Mouse (Mus musculus) layer of hippocampus, adult 11-12 months (tissue): ENCODE data around the gene Zfp13.
A peak's percentile ranks its signal among the peaks of the same experiment; 100 is the strongest.
"Not testable (repeated sequence)": the region's sequence is repeated elsewhere in the genome, so short reads cannot be mapped to it uniquely, and the experiment has no call there.

Experiments
- DNase-seq: peaks from one replicate; pipeline ENCODE4 v3.0.0; 2022; ENCODE audit warnings: low spot score

Zfp13 gene

DNA sequence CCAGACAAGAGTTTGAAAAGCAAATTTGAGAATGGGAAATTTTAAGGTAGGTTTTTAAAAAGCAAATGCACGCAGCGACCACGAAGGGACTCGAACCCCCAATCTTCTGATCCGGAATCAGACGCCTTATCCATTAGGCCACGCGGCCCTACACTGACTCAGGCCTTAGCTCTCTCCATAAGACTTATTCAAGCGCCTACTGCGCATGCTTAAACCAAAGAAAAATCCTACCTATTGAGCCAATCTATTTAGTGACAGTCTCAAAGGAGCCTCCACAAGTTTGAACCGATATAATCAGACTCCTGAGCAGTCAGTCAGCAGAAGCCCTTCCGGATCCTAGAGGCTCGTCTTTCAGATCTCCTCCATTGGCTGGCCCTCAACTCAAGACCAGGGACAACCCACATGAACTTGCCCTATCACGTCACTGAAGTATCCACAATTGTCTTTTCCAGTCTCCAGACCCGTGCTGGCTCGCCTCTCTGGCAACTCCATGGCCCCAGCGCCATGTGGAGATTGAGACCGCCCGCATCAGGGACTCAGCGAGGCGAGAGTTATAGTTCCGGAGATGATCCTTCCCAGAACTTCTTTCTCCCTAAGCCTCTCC, 49.0 kb downstream of the Zfp13 start:
- DNase-seq = peak; percentile 97

DNA sequence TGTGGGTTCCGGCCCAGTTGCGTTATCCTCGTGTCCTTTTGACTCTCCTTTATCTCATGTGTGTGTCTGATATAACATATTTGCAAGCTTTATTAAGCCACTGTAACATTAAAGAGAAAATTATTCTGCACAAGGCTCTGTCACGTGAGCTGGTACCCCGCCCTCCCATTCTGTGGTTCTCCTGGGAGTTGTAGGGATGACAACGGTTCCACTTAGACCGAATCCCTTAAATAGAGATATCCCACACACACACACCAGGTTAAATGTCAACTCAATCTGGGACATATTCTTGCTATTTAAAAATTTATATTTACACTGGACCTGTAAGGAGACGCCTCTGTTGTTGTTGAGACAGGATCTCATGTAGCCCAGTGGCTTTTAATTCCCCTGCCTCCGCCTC, 49.8 kb downstream of the Zfp13 start:
- peak; percentile 33 for DNase-seq

DNA sequence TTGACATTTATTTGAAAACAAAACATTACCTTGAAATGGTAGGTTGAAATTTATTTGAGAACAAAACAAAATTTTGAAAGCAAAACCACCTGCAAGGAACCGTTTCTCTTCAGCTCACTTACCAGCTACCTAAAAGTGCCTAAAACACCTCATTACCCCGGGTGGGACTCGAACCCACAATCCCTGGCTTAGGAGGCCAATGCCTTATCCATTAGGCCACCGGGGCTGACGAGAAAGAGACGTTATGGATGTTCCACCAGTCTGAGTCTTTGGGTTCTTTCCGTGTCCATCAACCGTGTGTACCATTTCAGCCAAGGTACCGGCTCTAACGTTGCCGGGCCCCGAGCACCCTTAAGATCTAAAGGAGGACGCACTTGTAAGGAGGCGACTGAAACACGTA, 50.7 kb downstream of the Zfp13 start:
- peak; percentile 87 for DNase-seq

DNA sequence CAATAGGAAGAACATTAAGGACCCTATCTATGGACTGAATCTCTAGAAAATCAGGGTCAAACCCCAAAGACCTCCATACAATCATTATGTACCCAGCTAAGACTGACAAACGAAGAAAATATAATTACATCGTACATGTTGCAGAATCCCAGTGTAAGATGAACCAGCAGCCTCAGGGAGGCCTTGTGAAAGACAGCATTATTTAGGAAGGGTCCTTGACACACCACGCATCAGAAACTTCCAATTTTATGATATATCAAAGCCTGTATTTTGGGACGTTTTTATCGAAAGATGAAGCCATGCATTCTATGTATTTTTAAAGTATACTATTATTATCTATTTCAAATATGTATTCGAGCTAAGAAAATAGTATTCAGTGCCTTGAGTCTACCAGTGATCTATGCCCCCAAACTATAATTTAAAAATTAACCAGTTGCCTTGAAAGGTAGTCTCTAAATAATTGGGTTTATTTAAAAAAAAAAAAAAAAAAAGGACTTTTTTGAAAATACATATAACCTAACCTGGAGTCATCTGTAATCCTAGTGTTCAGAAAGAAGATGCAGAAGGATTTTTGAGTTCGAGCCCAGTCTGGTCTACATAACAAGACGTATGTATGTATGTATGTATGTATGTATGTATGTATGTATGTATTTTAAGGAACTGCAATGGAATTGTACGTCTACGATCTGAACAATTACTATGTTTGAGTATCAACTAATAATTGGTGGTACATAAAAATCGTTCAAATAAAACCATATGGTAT, 51.4 kb downstream of the Zfp13 start:
- peak; percentile 2 for DNase-seq

DNA sequence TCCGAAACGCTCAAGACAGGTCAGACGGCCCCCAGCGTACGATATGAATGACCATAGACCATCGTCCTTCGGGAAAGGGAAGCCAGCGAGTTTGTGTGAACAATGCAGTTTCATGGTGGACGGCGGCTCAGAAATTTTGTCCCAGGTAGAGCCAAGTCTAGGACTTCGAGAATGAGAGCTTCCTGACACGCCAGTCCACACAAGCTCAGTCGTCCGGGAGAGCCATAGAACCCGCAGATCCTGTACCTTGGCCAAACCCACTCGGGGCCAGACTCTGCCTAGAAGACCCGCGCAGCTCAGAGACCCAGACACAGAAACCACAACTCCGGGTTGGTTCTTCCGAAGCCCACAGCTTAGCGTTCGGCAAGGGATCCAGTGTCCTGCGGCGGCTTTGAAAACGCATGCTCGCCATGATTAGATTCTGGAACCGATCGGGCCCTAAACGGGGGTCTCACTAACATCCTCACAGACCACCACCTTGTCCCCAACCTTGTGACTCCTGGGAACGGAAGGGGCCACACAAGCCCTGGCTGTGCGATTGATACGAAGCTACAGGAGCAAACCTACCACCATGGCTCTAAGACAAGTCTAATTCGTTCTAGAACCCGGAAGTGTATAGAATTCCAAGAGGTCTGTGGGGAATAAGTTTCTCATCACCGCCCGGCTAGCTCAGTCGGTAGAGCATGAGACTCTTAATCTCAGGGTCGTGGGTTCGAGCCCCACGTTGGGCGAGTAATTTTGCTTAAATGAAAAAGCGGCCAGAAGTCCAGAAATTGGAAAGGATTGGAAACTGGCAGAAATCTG, 52.4 kb downstream of the Zfp13 start:
- peak; percentile 90 for DNase-seq

DNA sequence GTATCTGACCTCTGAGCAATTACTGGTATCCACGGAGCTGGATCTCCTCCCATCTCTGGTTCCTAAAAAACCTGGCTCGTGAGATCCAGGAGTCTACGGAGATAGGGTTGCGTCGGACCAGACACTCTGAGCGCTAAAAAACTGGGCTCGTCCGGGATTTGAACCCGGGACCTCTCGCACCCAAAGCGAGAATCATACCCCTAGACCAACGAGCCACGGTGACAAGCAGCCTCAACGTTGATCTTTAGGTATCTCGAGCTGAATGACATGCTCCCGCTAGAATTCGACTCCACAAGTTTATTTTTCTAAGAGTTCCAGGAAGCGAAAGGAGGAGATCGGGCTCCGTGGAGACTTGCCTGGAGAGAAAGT, 53.0 kb downstream of the Zfp13 start:
- DNase-seq = peak; percentile 74

DNA sequence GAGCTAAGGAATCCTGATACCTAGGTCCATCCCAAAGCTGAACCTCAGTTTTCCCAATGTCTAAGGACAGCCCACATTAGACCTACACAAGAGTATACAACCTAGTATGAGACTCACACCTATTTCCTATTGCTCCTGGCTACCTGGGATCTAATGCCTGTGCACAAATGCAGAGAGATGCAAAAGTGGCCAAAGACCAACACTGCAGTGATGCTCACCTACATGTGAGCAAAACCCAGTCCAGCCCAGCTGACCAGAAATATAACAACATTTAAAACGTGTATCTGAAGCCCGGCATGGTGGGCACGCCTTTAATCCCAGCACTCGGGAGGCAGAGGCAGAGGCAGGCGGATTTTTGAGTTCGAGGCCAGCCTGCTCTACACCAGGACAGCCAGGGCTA, 53.4 kb downstream of the Zfp13 start:
- no peak for DNase-seq

DNA sequence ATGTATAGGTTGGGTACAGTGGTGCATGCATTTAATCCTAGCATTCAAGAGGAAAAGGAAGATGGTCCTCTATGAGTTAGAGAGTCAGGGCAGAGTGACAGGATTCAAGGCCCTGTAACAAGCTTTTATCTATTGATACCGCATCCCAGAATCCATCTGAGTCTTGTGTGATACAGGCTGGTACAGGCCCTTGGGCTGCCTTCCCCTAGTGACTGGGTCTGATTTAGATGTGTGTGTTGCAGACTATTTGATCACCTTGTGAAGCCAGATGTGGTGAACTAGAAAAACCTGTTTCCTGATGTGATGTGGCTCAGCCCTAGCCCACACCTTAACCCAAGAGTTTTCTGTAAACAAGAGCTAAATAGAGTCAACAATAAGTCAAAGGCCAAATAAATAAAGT, 54.5 kb downstream of the Zfp13 start:
- DNase-seq = peak; percentile 2

DNA sequence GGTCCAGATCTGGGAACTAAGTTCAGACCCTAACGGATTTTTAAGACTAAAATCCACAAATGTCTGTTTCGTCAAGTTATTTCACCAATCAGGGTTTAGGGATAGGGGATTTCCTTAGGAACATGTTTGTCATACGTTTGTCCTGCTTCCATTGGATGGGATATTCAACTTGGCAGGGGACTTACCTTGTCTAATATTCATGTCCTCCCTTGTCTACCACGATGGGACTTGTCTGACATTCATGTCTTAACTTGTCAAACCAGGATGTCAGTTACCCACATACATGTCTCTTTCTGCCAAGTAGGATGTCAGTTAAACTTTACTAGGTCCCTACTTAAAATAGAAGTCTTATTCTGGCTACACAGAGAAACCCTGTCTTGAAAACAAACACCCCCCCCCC, 55.3 kb downstream of the Zfp13 start:
- DNase-seq = no peak

DNA sequence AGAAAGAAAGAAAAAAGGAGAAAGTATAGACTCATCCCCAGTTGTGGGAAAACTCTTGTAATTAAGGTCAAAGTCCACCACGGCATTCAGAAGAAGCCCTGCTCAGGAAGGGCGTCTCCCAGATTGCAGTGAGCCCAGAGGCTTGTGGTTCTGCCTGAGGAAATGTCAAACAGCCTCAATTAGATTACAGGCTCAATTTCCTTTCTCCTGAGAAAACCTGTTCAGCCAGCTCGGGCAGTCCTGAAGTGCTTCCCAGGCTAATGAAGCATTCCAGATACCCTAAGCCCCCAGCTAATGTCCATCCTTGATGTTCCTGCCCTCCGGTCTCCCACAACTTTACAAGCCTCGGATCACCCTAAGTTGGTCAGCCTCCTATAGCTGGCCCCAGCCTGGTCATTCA, 56.0 kb downstream of the Zfp13 start:
- DNase-seq = no peak

DNA sequence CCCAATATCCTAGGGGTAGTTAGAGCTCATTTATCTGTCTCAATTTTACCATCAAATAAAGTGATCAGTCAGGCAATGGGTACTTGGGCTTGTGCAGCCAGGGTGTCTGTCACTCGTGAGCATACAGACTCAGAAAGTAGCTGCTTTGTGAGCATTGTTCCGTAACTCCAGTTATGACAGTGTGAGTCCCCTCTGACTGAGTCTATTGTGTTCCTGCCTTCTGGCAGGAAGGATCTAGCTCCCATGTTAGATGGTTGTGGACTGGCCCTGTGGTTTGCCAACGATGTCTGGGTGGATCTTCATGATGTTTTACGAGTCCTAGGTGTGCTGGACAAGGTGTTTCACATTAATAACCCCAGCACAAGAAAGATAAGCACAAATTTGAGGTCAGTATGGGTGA, 56.5 kb downstream of the Zfp13 start:
- peak; percentile 5 for DNase-seq

DNA sequence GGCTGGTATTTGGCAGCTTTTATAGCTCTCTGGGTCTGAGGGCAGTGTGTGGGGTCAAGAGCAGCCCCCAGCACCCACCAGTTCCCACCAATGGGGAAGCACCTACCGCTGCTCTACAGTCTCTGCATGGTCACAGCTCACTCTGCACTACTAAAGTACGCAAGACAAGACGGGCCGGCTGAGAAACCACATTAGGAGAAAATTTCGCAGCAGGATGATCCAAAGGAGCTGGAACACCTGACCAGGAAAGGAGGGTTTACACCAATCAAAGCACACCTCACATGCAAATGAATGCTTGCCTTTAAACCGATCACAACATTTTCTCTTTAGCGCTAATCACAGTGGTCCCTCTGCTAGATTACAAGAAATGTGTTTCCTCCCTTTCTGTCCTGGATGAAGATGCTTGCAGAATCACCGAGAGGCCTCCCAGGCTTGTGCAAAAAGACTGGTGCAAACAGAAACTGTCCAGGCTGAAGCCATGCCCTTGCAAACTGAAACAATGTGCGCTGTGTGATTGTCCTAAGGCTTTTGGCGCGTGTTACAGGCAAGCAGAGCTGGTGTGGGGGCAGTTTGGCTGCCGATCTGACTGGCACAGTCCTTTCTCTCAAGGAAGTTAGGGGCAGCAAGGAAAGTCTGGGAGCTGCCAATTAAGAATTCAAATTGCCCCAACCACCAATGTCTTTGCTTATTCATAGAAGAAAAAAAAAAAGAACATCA, 57.1 kb downstream of the Zfp13 start:
- peak; percentile 27 for DNase-seq

DNA sequence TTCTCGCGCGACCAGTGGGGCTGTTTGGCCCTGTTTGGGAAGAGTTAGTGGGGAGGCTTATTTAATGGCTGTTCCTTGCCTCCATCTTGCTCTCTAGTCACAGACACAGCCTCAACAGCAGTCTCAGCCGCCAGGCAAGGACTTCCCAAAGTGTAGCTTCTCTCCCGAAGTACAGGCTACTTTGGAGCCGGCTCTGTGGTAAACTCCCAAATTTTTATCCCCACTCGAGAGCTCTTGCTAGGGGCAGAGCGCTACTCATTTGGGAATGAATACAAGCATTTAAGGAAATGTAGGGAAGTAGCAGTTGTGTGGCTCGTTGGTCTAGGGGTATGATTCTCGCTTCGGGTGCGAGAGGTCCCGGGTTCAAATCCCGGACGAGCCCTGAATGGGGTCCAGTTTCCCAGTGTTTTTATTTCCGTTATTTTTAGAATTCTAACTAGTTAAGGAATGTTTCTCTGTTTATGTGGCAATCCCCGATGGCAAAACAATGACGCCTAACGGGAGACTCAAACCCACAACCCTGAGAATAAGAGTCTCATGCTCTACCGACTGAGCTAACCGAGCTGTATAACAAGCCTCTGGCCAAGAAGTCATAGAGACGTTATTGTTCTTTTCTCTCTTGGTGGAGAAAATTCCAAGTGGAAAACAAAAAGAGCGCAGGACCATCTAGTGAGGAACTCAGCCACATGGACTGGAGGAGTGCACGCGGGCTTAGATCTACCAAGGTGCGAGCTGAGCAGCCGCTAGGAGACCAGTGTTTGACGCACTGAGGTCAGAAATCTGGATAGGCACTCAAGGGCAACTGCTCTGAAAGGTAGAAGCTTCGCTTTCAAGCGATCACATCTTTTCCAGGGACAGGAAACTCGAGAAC, 58.4 kb downstream of the Zfp13 start:
- peak; percentile 12 for DNase-seq

DNA sequence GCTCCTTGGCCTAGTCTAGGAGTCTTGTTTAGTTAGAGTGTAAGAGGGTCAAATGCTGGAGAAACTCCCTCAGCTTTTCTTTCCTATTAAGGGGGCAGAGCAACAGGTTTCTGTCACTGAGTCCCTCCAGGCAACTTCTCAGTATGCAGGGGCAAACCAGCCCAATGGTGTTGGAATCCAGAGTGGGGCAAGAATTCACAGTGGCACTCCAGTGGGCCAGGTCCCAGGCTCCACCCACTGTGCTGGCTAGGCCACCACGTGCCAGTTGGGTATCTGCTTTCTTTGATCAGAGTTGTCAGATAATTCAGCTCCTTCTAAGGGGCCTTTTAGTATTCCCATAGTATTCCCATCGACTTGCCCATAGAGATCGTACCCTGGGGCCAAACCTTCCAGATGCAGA, 59.2 kb downstream of the Zfp13 start:
- DNase-seq = no peak

DNA sequence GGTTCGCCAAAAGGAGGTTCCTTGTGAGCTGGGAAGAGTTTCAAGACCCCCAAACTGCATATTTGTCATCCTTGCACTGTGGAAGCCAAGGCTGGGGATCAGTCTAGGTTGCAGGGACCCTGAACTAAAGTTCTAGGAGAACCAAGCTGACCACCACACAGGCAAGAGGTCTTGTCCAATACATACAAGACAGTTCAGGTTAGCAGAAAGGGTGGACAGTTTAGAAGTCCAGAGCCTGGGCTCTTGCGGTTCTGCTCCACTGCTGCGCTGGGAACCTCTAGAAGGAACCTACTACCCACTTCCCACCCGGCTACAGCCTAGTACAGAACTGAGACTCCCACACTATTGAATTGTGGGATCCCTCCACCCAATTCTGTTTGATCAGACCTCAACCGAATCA, 59.7 kb downstream of the Zfp13 start:
- DNase-seq = no peak

DNA sequence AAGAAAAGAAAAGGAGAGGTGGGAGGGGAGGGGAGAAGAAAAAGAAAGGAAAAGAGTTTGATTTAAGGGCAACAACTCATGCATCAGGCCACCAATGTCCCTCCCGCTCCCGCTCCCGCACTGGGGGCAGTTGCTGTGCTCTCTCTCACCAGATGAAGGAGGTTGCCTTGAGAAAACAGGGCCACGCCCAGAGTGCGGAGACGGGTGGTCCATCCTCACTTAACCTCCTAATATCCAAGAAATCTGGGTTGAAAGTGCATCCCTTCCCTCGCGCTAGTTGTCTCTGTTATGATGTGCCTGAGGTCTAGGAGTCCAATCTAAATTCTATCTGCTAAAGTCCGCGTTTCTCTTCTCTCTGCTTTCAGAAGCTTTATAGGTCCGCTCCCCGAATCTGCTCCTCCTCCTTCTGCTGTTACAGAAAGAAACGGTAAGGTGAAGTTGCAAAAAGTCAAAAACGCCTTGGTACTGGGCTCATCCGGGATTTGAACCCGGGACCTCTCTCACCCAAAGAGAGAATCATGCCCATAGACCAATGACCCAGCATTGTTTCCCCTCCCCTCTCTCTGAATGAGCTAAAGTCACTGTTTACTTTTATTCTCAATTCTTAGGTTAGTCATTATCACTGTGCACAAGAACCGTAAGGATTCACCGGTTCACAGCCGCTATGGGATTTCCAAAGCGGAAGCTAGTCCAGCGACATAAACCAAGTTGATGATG, 60.8 kb downstream of the Zfp13 start:
- peak; percentile 2 for DNase-seq

DNA sequence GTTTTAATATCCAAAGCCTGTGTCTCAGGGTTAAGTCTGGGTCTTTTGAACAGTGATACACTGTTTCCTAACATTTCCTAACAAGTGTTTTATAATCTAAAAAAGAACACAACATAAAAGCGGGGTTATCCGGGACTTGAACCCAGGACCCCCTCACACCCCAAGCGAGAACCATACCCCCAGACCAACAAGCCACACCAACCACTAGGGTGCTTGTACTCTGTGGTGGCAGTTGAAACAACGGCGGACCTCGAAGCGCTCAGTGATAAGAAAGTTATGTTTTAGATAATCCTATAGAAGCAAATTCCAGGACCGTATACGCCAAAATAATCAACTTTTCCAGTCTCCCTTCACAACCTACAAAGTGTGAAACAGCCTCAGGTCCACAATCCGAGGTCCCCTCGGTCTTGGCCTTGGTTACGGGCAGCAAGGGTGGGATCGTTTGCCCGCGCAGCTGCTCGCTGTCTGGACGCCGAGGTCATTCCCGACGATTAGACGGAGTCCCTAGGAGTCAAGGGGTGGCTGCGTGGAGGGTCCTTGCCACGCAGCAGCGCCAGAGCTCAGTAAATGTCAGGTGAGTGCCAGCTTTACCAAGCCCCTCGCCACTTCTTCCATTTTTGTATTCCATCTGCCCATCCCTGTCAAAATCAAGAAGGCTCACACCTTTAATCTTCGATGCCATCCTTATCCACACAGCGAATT, 61.6 kb downstream of the Zfp13 start:
- DNase-seq = no peak

DNA sequence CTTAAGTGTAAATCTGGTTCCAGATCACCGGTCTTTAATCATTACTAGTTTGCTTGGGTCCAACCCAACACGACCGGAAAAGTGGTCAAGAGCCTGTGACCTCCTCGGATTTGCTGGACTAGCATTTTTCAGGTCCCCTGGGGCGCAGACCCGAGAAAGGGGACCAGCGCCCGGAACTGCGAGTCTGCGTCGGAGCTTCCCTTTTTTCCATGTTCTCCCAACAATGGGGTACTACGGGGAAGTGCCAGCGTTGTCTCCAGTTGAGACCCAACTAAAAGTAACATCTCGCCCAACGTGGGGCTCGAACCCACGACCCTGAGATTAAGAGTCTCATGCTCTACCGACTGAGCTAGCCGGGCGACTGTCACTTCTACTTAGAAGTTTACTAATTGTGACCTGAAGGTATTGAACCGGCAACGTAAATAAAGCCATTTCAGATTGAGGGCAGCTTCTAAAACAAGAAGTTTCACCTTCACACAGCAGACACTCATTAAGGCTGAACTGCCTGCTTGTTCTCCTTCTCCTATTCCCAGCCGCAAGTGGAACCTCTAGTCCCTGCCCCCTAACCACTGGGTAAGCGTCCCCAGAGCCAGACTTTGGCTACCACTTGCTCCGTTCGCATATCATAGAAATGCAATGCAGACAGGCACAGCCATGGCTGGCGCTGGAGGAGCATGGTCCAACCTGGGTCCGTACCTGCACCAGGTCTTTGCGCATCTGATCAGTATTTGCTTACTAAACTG, 64.1 kb downstream of the Zfp13 start:
- not testable (repeated sequence) for DNase-seq
